Mouse (Mus musculus) monocyte, adult 2 months (primary cell): ENCODE results near the gene Ano3.

Experiments used
- DNase-seq, 2 experiments: peaks; one replicate each; pipeline ENCODE4 v3.0.0; 2022; ENCODE audit warnings: low spot score in 2 of 2, low read depth in 1 of 2

Ano3 gene

GRCm38 (mm10) chr2:110814964-110815363 lies 135.8 kb downstream of the Ano3 start:
- DNase-seq: no peak

DNA sequence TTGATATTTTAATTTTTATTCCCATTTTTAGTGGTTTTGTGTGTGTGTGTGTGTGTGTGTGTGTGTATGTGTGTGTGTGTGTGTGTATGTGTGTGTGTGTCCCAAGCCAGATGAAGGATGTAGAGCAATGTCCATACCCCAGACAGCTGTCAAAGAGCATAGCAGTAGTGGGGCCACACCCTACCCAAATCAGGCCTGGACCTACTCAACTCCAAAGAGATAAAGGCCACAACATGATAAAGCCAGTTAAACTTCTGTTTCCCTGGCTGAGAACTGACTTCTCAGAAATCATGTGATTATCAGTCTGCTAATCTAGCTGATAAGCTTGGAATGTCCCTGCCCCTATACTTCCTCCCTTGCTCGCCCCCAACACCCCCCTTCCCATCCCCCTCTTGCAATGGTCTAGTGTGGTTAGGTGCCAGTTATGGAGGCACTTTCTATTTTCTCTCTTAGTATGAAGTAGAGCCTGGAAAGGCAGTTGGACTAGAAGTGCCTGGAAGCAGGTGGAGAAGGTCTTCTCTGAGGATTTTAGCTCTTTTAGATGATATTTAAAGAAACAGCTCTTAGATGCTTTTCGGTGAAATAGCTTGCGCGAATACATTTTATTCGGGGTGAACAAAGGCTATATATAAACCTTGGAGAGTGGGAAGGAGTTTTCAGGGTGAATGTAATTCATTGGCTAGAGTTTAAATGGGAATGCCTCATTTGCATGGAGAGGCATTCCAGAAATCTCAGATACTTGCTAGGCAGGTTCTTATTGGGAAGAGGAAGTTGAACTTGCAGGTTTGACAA lies 144.2 kb downstream of the Ano3 start:
- DNase-seq: no peak

DNA sequence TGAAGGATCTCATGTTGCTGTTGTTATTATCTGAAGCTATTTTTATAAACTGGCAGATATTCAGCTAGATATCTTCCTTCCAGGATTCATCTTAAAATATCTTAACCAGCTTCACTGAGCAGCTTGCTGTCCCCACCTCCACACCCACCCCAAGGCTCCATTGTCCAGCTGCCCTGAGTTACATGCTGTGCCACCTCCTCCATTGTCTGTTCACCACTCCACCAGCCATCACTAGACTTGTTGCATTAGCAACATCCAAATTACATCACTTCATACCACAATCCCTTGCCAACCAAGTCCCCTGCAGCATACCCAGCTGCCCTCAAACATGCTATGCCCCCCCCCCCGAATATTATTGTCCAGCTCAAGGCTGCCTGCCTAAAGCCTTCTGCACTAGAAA lies 154.8 kb downstream of the Ano3 start:
- DNase-seq: no peak

- DNase-seq: no peak
Measured at GRCm38 (mm10) chr2:110795433-110795832, 155.3 kb downstream of the Ano3 start.

DNA sequence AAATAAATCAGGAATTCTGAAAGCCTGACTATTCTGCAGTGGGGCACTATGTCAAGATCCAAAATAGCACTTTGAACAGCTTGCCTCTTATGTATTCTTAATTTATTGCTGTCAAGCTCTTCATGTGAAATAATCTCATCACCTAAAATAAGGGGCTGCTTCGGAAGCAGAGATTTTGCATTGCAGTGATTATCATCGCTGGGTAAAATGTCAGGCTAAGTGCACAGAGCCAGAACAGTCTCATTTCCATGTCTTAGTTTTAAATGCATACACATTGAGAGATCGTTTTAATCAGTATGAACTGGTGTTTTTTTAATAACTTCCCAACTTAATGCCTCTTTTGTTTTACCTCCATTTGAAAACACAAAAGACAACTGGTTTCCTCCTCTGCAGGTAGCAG lies 163.3 kb downstream of the Ano3 start:
- no peak for DNase-seq

GRCm38 (mm10) chr2:110759434-110759833 lies 191.3 kb downstream of the Ano3 start:
- DNase-seq: no peak

DNA sequence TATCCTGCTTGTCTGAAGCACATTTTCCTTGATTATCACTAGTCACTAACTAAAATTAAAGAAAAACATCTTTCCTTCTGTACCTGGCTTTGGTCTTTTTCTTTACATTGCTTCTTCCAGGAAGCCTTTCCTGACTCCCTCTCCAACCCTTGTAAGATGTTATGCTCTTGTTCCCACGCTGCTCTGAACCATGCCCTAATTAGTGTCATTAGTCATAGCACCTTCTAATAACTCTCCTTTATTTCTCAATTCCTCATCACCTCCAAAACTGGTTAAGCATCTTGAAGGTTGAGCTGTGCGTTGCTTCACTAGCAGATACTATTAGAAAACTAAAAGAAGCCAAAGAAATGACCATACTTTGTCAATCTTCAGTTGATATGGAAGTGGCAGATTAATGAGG lies 193.2 kb downstream of the Ano3 start:
- DNase-seq: no peak

DNA sequence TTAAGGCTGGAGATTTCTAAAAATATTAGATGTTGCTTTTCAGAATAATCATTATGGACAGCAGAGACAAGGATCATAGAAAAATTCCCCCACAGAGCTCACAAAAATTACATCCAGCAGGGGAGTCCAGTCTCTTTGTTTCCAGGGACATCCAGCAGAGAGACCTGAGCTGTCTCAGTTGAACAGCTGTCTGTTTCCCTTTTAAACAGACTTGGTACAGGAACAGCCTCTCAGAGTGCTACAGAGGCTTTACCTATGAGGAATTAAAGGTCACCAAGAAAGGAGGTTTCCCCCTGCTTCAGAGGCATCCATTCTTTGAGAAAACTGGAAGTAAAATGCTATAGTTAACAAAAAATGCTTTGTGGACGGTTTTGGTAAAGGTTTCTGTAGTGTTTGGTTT lies 210.2 kb downstream of the Ano3 start:
- no peak for DNase-seq

GRCm38 (mm10) chr2:110739781-110740180 lies 210.9 kb downstream of the Ano3 start:
- DNase-seq: no peak

- no peak for DNase-seq
Measured at GRCm38 (mm10) chr2:110737981-110738380, 212.7 kb downstream of the Ano3 start.

- no peak for DNase-seq
Measured at GRCm38 (mm10) chr2:110737236-110737635, 213.5 kb downstream of the Ano3 start.

GRCm38 (mm10) chr2:110726106-110726505 lies 224.6 kb downstream of the Ano3 start:
- DNase-seq: no peak

- DNase-seq: no peak
Measured at GRCm38 (mm10) chr2:110722208-110722607, 228.5 kb downstream of the Ano3 start.

DNA sequence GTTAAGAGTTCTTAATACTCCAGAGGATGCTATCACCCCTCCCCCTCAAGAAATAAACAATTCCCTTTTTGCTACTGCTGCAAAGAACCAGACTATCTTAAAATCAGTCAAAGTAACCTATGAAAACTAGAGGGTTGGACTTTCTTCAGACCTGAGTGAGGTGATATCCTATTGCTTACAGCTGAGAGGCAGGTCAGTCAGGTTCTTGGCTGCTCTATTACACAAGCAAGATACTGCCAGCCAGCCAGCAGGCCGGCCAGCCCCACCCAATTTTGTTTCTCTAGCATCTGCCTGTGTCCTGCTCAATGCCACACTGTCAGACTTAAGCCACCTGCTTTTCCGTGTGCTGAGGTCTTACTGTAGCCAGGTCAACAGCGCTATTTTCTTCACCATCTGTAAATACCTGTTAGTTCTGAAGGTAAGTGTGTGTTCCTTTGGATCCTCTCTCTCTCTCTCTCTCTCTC lies 229.4 kb downstream of the Ano3 start, which contains the start of gene Muc15:
Muc15 (plus strand) TSS at position 51 of the 464 bp plus-strand sequence.
- no peak for DNase-seq

GRCm38 (mm10) chr2:110719051-110719450 lies 231.7 kb downstream of the Ano3 start:
- DNase-seq: no peak

DNA sequence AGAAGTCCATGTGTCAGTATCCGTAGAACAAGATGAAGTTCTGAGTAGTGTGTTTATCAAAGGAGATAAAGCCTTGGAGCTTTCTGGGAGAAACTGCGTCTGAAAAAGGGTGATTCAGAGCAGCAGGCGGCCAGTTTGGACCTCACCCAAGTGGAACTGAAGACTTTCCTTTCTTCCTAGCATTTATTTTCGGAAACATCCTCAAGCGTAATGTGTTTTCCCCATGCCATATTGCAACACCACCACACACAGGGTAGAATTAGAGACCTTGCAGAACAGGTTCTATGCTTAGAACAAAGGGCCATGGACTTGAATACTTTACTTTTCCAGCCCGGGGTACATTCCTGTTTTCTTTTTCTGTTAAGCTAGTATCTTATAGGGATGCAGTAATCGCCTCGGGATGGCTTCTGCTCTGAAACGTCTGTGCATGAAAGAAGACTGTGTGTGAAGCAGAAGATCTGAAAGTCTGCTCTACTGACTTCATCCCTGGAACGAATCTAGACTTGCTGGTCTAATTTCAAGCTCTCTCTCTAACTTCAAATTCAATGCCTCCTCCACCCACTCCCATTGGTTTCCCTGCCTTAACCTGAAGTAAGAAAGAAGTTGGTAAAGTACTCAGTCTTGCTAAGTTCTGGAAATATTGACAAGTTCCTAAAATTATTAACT lies 240.5 kb downstream of the Ano3 start:
- no peak for DNase-seq

- DNase-seq: no peak
Measured at GRCm38 (mm10) chr2:110709436-110709835, 241.3 kb downstream of the Ano3 start.

DNA sequence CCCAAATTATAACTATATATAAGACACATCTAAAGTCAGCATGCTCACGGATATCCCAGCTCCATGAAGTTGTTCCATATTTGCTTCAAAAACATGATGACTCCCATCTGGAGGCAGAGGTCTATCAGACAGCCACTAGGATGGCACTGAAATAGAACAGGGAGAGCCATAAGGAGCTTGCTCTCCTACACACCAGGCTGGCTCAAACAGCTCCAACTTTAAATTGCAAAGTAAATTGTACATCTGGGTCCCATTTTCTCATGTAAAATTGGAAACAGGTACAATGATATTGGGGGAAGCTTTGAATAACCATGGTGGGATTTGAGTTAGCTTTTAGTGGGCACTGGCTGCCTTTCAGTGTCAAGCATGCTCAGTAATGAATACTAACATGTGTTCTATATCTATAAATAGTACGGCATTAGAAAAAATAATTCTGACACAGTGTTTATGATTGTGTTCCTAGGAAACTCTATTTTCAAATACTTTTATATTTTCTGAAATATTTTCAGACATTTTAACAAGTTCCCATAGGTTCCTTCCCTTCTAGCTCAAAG lies 279.6 kb downstream of the Ano3 start:
- DNase-seq: no peak

DNA sequence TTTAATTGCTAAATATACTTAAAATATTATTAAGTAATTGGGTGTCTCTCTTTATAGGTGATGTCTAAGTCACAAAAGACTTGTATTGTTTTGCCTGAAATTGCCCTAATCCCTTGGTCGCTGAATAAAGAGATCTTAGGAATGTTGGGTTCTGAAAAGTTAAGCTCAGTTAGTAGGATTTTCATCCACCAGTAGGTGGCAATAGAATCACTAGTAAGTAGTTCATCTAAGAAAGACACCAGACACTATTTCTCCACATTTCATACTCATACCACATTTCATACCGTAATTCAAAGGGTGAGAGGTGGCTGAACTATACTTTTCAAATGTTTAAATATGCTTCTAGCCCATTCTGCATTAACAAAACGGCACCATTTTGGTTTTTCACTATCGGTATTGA lies 287.4 kb downstream of the Ano3 start:
- no peak for DNase-seq

- DNase-seq: no peak
Measured at GRCm38 (mm10) chr2:110644846-110645245, 305.9 kb downstream of the Ano3 start.

GRCm38 (mm10) chr2:110644358-110644757 lies 306.4 kb downstream of the Ano3 start:
- DNase-seq: no peak
